Mouse (Mus musculus): ENCODE data around the gene Slc17a1. TPM values are rescaled to one million over a fixed set of nuclear protein-coding genes. Genes with fewer than 3 reads are reported as not detected.

Gene Slc17a1
- polyA plus RNA-seq, 1 experiment from 2014 or later = not detected

GRCm38 (mm10) chr13:23889011-23889605 lies 21.6 kb downstream of the Slc17a1 start:
- no peak overlapping the region for H3K4me2 ChIP-seq
- no peak overlapping the region for H3K9ac ChIP-seq (replicated peaks)
- H3K27ac ChIP-seq = peak overlapping the region; percentile 45; the same call in 1 of the 2 replicates
- H3K27me3 ChIP-seq = no peaks in the 10 kb centered on the region
- no peak overlapping the region for H3K4me3 ChIP-seq (replicated peaks)
- peaks cover 10% of the 10 kb centered on the region for H3K4me1 ChIP-seq (replicated peaks)
- WGBS = 42% methylated on average over 6 of the region's 6 CpGs
- no peaks in the 10 kb centered on the region for H3K9me3 ChIP-seq
- peak; percentile 63; the same call in 1 of the 2 replicates for ATAC-seq (ENCODE audit: insufficient number of reproducible peaks, insufficient read depth, low FRiP score, low TSS enrichment, low read depth)
- H3K36me3 ChIP-seq = no peaks in the 10 kb centered on the region

- peaks cover 10% of the 10 kb centered on the region for H3K4me1 ChIP-seq (replicated peaks)
These were observed 25.2 kb downstream of the Slc17a1 start for GRCm38 (mm10) chr13:23892592-23893268.

GRCm38 (mm10) chr13:23893269-23893593 lies 25.7 kb downstream of the Slc17a1 start:
- Histone ChIP-seq H3K36me3 (no peaks in the 10 kb centered on the region), H3K27me3 (no peaks in the 10 kb centered on the region), H3K9me3 (no peaks in the 10 kb centered on the region), H3K4me2 (no peak overlapping the region), H3K4me3 (replicated peaks) (no peak overlapping the region), H3K4me1 (replicated peaks) (peaks cover 10% of the 10 kb centered on the region), H3K9ac (replicated peaks) (no peak overlapping the region), H3K27ac (no peak overlapping the region)
- no peak for ATAC-seq (ENCODE audit: insufficient number of reproducible peaks, insufficient read depth, low FRiP score, low TSS enrichment, low read depth)
- WGBS = 82% methylated on average over 4 of the region's 4 CpGs

More at GRCm38 (mm10) chr13:23892592-23893268, 25.2 kb downstream of the Slc17a1 start:
- Histone ChIP-seq H3K4me3 (replicated peaks) (no peak overlapping the region), H3K27ac (no peak overlapping the region), H3K36me3 (no peaks in the 10 kb centered on the region), H3K27me3 (no peaks in the 10 kb centered on the region), H3K9ac (replicated peaks) (no peak overlapping the region), H3K9me3 (no peaks in the 10 kb centered on the region), H3K4me2 (no peak overlapping the region)
- 48% methylated on average over 9 of the region's 9 CpGs for WGBS
- ATAC-seq (ENCODE audit: insufficient number of reproducible peaks, insufficient read depth, low FRiP score, low TSS enrichment, low read depth) = no peak

DNA sequence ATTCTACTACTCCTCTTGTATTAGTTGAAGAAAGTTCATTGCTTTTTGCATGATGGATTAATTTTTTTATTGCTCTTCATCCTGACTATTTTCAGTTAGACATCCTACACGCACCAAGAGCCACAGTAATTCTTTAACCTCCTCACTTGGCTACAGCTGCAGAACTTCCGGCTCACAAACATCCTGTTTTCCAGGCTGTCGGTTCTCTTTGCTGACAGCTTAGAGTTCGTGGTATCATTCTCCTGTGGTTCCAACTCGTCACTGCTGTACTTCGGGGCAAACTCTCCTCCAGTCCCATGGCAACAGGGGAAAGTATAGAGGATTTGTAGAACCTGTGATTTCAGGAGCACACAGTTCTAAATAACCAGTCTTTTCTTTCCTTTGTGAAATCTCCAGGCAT lies 30.7 kb downstream of the Slc17a1 start:
- no peaks in the 10 kb centered on the region for H3K4me1 ChIP-seq (replicated peaks)
- H3K4me2 ChIP-seq = no peak overlapping the region
- no peaks in the 10 kb centered on the region for H3K27me3 ChIP-seq
- 71% methylated on average over 6 of the region's 6 CpGs for WGBS
- H3K27ac ChIP-seq = no peak overlapping the region
- no peaks in the 10 kb centered on the region for H3K36me3 ChIP-seq
- no peak overlapping the region for H3K4me3 ChIP-seq (replicated peaks)
- H3K9ac ChIP-seq (replicated peaks) = no peak overlapping the region
- no peak for ATAC-seq (ENCODE audit: insufficient number of reproducible peaks, insufficient read depth, low FRiP score, low TSS enrichment, low read depth)
- no peaks in the 10 kb centered on the region for H3K9me3 ChIP-seq

DNA sequence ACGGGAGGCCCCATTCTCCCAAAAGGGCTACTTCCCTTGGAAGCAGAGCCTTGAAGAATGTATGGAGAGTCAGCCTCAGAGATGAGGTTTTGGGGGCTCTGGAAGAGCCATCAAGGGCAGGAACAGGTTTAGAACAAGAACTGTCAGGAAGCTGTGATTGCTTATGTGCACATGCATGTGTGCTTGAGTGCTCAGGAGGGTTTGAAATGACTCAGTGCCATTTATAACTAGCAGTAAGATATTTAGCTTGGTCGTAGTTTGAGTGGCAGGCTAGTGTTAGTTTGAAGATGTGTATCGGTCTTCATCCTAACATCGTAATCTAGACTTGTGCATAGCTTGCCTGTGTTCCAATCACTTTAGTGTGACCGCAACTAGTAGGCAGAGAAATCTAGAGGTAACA lies 39.4 kb downstream of the Slc17a1 start:
- Histone ChIP-seq H3K4me2 (no peak overlapping the region), H3K27me3 (no peaks in the 10 kb centered on the region), H3K27ac (no peak overlapping the region), H3K9me3 (no peaks in the 10 kb centered on the region), H3K4me1 (replicated peaks) (no peaks in the 10 kb centered on the region), H3K36me3 (no peaks in the 10 kb centered on the region), H3K4me3 (replicated peaks) (no peak overlapping the region), H3K9ac (replicated peaks) (no peak overlapping the region)
- no peak for ATAC-seq (ENCODE audit: insufficient number of reproducible peaks, insufficient read depth, low FRiP score, low TSS enrichment, low read depth)
- WGBS = 95% methylated on average over 5 of the region's 5 CpGs

DNA sequence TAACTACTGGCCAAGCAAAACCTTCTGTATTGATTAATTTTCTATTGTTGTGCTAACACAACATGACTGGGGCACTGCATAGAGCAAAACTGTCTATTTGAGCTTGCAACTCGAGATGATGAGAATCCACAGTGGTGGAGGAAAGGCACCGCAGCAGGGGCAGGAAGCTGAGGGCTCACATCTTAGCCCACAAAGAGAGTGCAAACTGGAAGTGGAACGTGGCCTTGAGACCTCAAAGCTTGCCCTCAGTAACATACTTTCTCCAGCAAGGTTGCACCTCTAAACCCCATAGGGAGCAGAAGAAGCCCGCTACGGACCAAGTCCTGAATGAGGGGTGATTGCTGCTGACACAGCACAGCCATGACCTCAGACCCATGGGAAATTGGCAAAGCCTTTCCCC lies 42.6 kb downstream of the Slc17a1 start:
- WGBS = 83% methylated on average over 5 of the region's 5 CpGs
- H3K4me3 ChIP-seq (replicated peaks) = no peak overlapping the region
- H3K27ac ChIP-seq = no peak overlapping the region
- H3K4me2 ChIP-seq = no peak overlapping the region
- no peaks in the 10 kb centered on the region for H3K36me3 ChIP-seq
- H3K9ac ChIP-seq (replicated peaks) = no peak overlapping the region
- no peaks in the 10 kb centered on the region for H3K9me3 ChIP-seq
- peaks cover 7% of the 10 kb centered on the region; the same call in 1 of the 2 replicates for H3K4me1 ChIP-seq (replicated peaks)
- no peaks in the 10 kb centered on the region for H3K27me3 ChIP-seq
- no peak for ATAC-seq (ENCODE audit: insufficient number of reproducible peaks, insufficient read depth, low FRiP score, low TSS enrichment, low read depth)

- 75% methylated on average over 5 of the region's 5 CpGs for WGBS
- Histone ChIP-seq H3K4me2 (no peak overlapping the region), H3K9me3 (no peaks in the 10 kb centered on the region), H3K4me3 (replicated peaks) (no peak overlapping the region), H3K4me1 (replicated peaks) (peaks cover 7% of the 10 kb centered on the region; the same call in 1 of the 2 replicates), H3K36me3 (no peaks in the 10 kb centered on the region), H3K9ac (replicated peaks) (no peak overlapping the region), H3K27me3 (no peaks in the 10 kb centered on the region), H3K27ac (no peak overlapping the region)
- no peak for ATAC-seq (ENCODE audit: insufficient number of reproducible peaks, insufficient read depth, low FRiP score, low TSS enrichment, low read depth)
These were observed 43.8 kb downstream of the Slc17a1 start for GRCm38 (mm10) chr13:23911335-23911734.

DNA sequence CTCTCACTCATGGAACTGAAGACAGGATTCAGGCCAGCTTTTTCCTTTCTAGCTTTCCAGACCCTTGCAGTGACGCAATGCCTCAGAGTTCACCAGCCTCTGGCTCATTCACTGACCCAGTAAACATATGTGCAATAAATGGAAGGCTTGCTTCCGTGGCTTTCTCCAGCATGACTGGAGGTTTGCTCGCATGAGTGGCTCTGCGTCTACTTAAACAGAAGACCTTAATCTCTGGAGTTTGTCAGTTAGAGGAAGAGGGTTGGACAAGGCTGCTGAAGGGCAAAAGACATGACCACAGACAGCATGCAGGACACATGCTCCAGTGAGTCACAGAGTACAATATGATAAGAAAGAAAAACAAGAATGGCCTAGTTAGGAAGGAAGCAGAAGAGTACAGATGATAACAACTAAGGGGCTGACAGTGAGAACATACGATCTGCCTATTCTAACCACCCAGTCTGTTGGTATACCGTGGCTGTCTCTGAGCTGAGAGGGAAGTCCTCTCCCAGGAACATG lies 46.3 kb downstream of the Slc17a1 start:
- no peak overlapping the region for H3K27ac ChIP-seq
- no peak overlapping the region for H3K4me2 ChIP-seq
- no peak for ATAC-seq (ENCODE audit: insufficient number of reproducible peaks, insufficient read depth, low FRiP score, low TSS enrichment, low read depth)
- H3K36me3 ChIP-seq = no peaks in the 10 kb centered on the region
- no peaks in the 10 kb centered on the region for H3K9me3 ChIP-seq
- H3K4me3 ChIP-seq (replicated peaks) = no peak overlapping the region
- no peaks in the 10 kb centered on the region for H3K27me3 ChIP-seq
- H3K4me1 ChIP-seq (replicated peaks) = peaks cover 7% of the 10 kb centered on the region; the same call in 1 of the 2 replicates
- no peak overlapping the region for H3K9ac ChIP-seq (replicated peaks)
- 55% methylated on average over 6 of the region's 6 CpGs for WGBS

DNA sequence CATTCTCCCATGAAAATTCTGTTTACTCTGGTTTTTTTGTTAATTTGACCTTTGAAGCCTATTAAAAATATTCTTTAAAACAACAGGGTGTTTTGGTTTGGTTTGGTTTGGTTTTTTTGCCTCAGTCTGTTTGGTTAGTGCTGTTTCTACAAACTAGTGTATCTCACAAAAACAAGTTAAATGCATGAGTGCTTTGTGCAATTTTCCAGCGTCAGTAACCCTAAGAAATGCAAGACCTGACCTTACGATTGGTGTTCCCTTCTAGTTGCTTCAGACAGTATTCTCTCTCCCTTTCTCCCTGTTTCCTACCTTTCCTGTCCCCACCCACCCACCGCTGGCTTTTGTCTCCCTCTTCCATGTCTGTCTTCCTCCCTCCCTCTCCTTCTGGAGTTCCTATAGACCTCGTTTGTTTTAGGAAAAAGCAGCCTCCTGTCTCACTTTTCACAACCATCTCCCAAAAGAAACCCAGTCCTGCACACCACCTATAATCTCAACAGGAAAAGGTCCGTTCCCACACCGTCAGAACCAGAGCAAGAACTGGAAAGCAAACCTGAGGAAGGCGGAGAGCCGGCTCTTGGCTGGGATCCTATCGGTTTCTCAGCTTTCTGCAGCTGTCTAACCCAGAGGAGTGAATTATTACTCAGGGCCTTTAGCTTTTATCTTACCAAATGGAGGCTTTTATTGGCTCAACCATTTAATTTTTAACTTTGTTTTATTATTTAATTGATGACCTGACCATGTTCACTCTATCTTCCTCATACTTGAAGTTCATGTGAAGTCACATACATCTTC lies 47.0 kb downstream of the Slc17a1 start, which contains the start of gene Slc17a4:
Gene Slc17a4 (minus strand): TSS at position 634 of the 792 bp plus-strand sequence.
- ATAC-seq (ENCODE audit: insufficient number of reproducible peaks, insufficient read depth, low FRiP score, low TSS enrichment, low read depth) = no peak
- H3K4me2 ChIP-seq = no peak within 1 kb of the TSS
- no peak within 1 kb of the TSS for H3K9ac ChIP-seq (replicated peaks)
- peaks cover 7% of the 10 kb centered on the region; the same call in 1 of the 2 replicates for H3K4me1 ChIP-seq (replicated peaks)
- H3K27ac ChIP-seq = no peak within 1 kb of the TSS
- no peak within 1 kb of the TSS for H3K4me3 ChIP-seq (replicated peaks)
- no peaks in the 10 kb centered on the region for H3K9me3 ChIP-seq
- H3K27me3 ChIP-seq = no peaks in the 10 kb centered on the region
- no peaks in the 10 kb centered on the region for H3K36me3 ChIP-seq
- 69% methylated on average over 9 of the region's 9 CpGs for WGBS

DNA sequence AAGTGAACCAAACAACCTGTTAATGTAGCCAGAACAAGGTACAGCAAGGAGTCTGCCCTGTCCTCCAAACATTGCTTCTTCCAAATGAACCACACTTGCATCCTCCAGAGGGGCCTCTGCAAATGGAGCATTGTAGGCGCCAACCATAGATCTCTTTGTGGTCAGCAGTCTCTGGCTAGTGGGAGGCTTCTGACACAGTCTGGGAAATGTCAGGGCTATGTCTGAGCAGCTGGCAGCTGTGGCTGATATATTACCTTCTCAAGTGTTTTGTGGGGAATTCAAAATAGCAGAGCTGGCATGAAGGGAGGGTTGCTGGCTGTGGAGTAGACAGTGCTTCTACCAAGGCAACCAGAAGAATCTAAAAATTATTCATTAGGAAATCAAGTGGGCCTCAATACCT lies 48.6 kb downstream of the Slc17a1 start:
- no peaks in the 10 kb centered on the region for H3K9me3 ChIP-seq
- WGBS = 87% methylated on average over 1 of the region's 1 CpGs
- peaks cover 7% of the 10 kb centered on the region; the same call in 1 of the 2 replicates for H3K4me1 ChIP-seq (replicated peaks)
- H3K4me3 ChIP-seq (replicated peaks) = no peak overlapping the region
- H3K27ac ChIP-seq = no peak overlapping the region
- no peak for ATAC-seq (ENCODE audit: insufficient number of reproducible peaks, insufficient read depth, low FRiP score, low TSS enrichment, low read depth)
- H3K27me3 ChIP-seq = no peaks in the 10 kb centered on the region
- no peak overlapping the region for H3K9ac ChIP-seq (replicated peaks)
- H3K4me2 ChIP-seq = no peak overlapping the region
- H3K36me3 ChIP-seq = no peaks in the 10 kb centered on the region

GRCm38 (mm10) chr13:23917674-23918073 lies 50.1 kb downstream of the Slc17a1 start:
- WGBS = 80% methylated on average over 4 of the region's 4 CpGs
- H3K36me3 ChIP-seq = no peaks in the 10 kb centered on the region
- ATAC-seq (ENCODE audit: insufficient number of reproducible peaks, insufficient read depth, low FRiP score, low TSS enrichment, low read depth) = no peak

More at GRCm38 (mm10) chr13:23917674-23918073, 50.1 kb downstream of the Slc17a1 start:
- Histone ChIP-seq H3K4me3 (replicated peaks) (no peak overlapping the region), H3K9me3 (no peaks in the 10 kb centered on the region), H3K27ac (no peak overlapping the region), H3K4me1 (replicated peaks) (peaks cover 7% of the 10 kb centered on the region; the same call in 1 of the 2 replicates), H3K27me3 (no peaks in the 10 kb centered on the region), H3K9ac (replicated peaks) (no peak overlapping the region), H3K4me2 (no peak overlapping the region)

All from limb, embryonic 12.5 days (tissue).